Mouse (Mus musculus): ENCODE data around the gene Mpp1. TPM values are rescaled to one million over a fixed set of nuclear protein-coding genes. Genes with fewer than 3 reads are reported as not detected.

Gene Mpp1
- polyA plus RNA-seq (2012; rRNA removed) = 54.5 and 71.0 TPM in 2 replicates

GRCm38 (mm10) chrX:75130467-75131160 is at the start of gene Mpp1:
Gene Mpp1, minus strand, starts transcription at chrX:75131016.

GRCm38 (mm10) chrX:75163670-75164069 is 32.9 kb upstream of the Mpp1 start, which contains the start of gene Smim9:
Gene Smim9, minus strand, starts transcription at chrX:75163770.

GRCm38 (mm10) chrX:75095369-75096162 is 35.2 kb downstream of the Mpp1 start, which contains the start of gene Dkc1:
Gene Dkc1, plus strand, starts transcription at chrX:75095854.

GRCm38 (mm10) chrX:75084774-75085508 is 45.9 kb downstream of the Mpp1 start, which contains the start of gene Gab3:
Gene Gab3, minus strand, starts transcription at chrX:75085458.

Other genes starting within 250 kb of the Mpp1 start
- 0.53 and 0.74 TPM in 2 replicates for gene Gab3, start 45.6 kb downstream of the Mpp1 start, polyA plus RNA-seq (2012; rRNA removed)
- gene Dkc1, start 35.2 kb downstream of the Mpp1 start, polyA plus RNA-seq (2012; rRNA removed) = 52.2 and 53.9 TPM in 2 replicates
- gene Smim9, start 32.8 kb upstream of the Mpp1 start, polyA plus RNA-seq (2012; rRNA removed) = not detected in 2 replicates

Data from liver, embryonic 14 days (tissue).